Mouse (Mus musculus): ENCODE results near the gene Eme1. TPM values are rescaled to one million over a fixed set of nuclear protein-coding genes. Genes with fewer than 3 reads are reported as not detected.
A peak's percentile ranks its signal among the peaks of the same experiment; 100 is the strongest.

Gene Eme1
- total RNA-seq, 2 experiments from 2014 or later, result 1.3 to 1.5 TPM

DNA sequence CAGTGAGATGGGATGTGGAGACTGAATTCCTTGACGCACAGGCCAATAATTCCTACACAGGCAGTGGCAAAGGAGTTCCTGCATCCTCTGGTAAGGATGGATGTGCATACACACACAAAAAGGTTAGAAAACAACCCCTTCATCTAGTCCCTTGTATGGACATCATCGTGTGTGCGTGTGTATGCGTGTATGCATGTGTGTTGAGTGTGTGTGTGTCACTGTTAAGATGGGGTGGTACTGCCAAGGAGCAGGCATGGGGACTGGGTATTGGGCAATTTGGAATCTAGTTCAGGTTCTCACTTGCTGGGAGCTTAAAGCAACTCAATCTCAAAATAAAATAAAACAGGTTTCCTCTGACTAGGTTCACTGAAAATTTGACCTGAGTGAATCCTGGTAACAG is 7.3 kb downstream of the Eme1 start:
- DNase-seq, result no peak

GRCm38 (mm10) chr11:94644461-94645219 is 9.1 kb downstream of the Eme1 start:
- no peak for DNase-seq

GRCm38 (mm10) chr11:94634431-94634830 is 19.3 kb downstream of the Eme1 start:
- no peak for DNase-seq

- DNase-seq, result no peak
These were observed 20.8 kb downstream of the Eme1 start for GRCm38 (mm10) chr11:94632988-94633387.

DNA sequence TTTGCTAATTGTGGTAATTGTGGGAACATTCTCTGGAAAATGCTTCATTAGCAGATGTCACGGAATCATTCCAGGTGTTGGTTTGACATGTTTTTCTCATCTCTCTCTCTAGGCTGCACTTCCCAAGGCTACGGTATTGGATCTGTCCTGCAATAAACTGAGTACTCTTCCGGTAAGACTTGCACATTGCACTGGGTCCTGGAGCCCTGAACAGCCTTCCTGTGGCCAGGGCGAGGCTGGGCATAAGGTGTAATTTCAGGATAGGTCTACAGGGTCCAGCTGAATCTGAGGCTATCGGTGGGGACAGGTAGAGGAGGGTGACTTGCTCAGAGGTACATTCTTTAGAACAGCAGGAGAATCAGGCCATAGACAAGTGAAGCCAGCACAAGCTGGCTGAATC is 21.8 kb downstream of the Eme1 start:
- no peak for DNase-seq

- peak; percentile 36 for DNase-seq
These were observed 23.4 kb downstream of the Eme1 start for GRCm38 (mm10) chr11:94630199-94631011.

DNA sequence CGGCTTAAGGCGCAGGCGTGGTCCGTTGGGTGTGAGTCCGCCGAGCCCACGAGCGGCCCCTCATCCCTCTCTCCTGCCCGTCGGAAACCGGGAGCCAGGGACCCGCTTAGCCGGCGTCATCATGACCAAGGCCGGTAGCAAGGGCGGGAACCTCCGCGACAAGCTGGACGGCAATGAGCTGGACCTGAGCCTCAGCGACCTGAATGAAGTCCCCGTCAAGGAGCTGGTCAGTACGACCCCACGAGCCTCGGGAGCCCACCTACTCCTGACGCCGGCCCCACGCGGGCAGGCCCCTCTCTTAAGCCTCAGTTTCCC is 23.9 kb downstream of the Eme1 start:
- DNase-seq, result no peak

- DNase-seq, result peak; percentile 97
These were observed 24.4 kb downstream of the Eme1 start, which contains the start of gene Lrrc59 for GRCm38 (mm10) chr11:94629199-94629883. Gene Lrrc59 (plus strand): TSS chr11:94629767.

DNA sequence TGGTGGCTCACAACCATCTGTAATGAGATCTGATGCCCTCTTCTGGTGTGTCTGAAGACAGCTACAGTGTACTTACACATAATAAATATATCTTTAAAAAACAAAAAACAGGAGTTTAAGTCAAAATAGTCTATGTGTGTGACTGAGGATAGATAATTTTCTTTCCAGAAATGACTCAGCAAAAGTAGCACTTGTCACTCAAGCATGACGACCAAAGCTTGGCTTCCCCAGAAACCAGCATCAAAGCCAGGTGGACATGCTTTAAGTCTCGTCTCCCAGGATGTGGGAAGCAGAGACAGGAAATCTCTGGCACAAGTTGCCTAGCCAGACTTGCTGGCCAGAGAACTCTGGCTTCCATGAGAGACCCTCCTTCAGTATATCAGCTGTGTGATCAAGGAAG is 31.6 kb downstream of the Eme1 start:
- DNase-seq, result no peak

DNA sequence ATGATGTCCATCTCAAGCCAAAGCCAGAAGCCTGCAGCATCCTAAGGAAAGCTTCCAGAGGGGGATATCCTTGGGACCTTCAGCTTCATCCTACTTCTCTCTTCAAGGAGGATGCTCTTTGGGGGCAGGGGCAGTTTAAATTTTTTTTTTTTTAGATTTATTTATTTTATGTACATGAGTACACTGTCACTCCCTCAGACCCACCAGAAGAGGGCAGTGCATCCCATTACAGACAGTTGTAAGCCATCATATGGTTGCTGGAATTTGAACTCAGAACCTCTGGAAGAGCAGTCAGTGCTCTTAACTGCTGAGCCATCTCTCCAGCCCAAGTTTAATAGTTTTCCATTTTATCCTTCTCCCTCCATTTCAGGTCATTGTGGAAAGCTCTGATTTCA is 32.3 kb downstream of the Eme1 start:
- DNase-seq, result no peak

DNA sequence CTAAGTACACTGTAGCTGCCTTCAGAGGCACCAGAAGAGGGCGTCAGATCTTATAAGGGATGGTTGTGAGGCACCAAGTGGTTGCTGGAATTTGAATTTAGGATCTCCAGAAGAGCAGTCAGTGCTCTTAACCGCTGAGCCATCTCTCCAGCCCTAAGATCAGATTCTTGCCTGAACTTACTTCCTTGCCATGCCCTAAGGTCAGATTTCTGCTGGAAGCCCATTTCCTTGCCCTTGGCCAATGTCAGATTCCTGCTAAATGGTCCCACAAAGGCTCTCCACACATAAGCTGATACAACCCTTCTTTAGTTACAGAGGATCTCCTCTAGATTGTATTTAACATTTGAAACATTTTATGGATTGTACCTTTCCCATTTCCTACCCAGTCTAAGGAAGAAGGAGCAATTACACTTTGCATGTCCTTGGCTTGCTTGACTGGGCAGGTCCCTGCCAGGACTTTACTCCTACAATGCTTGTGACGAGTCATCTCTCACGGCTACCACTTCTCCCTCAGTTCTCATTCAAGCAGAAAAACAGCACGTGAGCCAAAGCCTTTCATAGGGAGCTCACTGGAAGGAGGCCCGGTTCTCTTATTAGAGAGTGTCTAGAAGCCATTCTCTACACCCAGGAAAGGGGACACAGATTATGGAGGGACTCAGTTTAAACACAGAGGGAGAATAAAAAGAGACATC is 32.9 kb downstream of the Eme1 start:
- DNase-seq, result no peak

GRCm38 (mm10) chr11:94617646-94618045 is 36.1 kb downstream of the Eme1 start:
- DNase-seq, result no peak

- no peak for DNase-seq
These were observed 38.3 kb downstream of the Eme1 start for GRCm38 (mm10) chr11:94615494-94615893.

DNA sequence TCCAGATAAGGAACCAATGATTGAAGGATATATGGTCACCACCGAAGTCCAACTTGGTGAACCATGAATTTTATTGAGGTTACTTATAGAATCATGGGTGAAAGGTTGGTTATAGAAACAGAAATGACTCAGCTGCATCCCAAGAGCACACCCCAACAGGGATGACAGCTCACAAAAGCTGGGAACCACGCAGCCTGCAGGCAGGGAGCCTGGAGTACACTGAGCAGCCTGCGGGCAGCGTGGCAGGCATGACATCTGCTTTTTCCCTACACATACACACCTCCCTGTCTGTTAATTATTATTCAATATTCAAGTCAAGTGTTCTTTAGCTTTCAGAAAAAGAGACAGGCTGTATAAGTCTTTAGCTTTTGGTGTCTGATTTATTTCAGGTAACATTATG is 39.2 kb downstream of the Eme1 start:
- no peak for DNase-seq

DNA sequence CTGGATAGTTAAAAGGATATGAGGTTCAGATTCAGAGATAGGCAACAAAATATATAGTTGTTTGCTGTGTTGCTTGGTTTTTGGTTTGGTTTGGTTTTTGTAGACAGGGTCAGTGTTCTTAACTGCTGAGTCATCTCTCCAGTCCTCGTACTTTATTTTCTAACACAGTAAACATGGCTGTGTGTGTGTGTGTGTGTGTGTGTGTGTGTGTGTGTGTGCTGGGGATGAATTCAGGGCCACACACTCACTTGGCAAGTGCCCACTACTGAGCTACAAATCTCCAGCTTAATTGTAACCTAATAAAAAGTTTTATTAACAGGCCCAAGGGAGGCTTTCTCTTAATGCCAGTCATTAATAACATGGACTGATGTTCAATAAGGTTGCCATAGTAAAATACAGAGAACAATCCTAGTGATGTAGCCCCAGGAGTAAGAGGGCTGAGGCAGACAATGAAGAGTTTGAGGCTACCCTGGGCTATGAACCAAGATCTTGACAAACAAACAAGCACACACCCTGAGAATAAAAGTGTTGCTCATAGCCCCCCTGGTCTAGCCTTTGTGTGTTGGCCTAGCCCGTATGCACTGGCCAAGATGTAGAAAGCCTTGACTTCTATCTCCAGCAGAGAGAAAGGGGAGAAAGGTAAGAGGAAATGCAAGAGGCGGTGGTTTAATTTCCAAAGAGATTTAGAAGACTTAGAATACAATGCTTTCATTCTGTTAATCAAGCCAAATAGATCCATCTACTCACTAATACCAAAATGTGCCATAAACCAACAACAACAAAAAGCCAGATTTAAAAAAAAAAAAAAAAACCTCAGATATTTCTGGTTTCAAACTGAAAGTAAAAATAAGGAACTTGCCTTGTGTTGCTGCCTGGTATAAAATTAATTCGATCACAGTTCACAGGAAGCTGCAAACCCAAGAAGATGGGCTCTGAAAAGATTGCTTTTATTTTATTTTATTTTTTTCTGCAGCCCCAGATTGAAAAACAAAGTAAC is 42.7 kb downstream of the Eme1 start:
- no peak for DNase-seq

GRCm38 (mm10) chr11:94602356-94602955 is 51.3 kb downstream of the Eme1 start:
- DNase-seq, result no peak

- peak; percentile 81 for DNase-seq
These were observed 52.2 kb downstream of the Eme1 start, which contains the start of gene Acsf2 for GRCm38 (mm10) chr11:94601321-94602281. Gene Acsf2 (minus strand): TSS chr11:94601871.

DNA sequence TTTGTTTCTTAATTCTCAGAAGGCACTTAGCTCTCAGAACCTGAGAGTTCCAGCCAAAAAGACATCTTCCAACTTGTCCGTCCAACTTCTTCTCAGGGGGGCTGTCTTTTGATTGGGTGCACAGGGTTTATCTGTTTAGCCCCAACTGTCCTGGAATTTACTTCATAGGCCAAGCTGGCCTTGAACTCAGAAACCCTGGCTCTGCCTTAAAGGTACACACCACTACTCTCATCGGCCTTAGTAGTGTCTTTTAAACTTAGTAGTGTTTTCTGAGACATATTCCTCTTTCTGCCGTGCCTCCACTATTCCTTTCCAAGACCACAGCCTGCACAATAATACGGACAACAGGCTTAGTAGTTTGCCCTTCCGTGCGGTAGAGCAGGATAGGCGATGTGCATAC is 53.3 kb downstream of the Eme1 start:
- no peak for DNase-seq

DNA sequence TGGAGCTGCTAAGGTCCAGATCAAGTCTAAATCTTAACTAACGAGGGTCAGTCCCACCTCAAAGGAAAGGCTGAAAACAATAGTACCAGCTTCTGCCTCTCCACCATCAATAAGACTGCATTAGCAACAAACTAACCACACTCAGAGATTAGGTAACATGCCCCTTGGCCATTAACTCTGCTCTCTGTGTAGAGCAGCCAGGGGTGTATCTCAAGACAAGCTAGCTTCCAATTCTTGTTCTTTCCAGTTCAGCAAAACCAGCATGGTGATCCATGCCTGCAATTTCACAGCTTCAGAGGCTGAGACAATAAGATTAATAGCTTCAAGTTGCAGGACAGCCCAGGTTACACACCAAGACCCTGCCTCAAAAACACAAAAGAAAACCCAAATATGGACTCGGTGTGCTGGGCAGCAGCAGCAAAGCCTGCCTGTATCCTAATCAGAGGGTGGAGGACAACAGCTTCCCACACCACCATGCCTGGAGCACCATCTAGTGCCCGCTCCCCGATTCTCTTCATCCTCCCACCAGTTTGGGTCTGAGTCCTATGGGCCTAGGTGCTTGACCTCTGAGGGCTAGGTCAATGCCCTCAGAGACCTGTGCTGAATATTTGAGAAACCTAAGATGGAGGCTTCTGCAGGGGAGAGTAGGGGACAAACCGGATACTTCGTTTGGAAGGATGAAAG is 55.2 kb downstream of the Eme1 start:
- no peak for DNase-seq
